Mouse (Mus musculus): ENCODE measurements at regions not wholly inside any gene's neighbourhood (a gene's known extent, or its start where the extent isn't known, plus 50 kb on each side); places are given as distances from the start of the nearest gene placed in this dataset.

DNA sequence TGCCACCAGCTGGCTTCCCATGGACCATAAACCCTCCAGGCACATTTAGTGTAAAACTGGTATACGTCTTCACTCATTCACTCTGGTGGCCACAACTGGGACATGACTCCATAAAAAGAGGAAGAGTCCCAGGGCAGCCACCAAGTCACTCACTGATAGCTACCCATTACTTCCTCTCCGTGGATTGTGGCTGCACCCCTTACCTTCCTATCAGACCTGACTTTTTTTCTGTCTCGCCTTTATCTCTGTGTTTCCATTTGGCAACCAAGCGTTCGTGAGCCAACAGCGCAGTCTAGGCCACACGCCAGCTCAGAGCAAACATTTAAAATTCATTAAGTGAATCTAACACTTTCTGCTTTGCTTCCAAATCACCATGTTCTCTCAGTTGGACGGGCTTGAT lies 53.9 kb upstream of the Slc44a1 start:
- WGBS, result 84% methylated on average over 8 of the region's 8 CpGs

DNA sequence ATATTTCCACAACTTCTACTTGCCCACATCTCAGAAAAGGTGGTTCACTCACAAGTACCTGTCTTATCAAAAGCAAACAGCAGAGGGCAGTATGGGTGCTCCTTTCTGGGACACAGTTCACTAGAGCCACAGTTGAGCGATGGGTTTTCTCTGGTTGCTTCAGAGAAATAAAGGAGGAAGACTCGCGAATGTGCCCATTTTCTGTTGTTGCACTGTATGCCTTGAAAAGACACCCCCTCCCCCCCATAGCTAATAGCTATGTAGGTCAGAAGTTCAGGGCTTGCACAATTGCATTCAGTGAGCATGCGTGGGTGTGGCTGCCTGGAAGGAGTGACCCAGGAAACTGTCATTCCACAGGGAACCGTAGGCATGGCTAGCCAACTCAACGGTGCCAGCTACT lies 55.5 kb upstream of the Slc44a1 start:
- no peaks in the 10 kb centered on the region for H3K36me3 ChIP-seq
- H3K27ac ChIP-seq (replicated peaks), result no peak overlapping the region
- peaks cover 6% of the 10 kb centered on the region for H3K4me1 ChIP-seq (replicated peaks)
- H3K4me3 ChIP-seq, result no peak overlapping the region
- no peak overlapping the region for H3K9ac ChIP-seq
- no peaks in the 10 kb centered on the region for H3K9me3 ChIP-seq
- 22% methylated on average over 6 of the region's 6 CpGs for WGBS
- H3K27me3 ChIP-seq, result no peaks in the 10 kb centered on the region
- ATAC-seq (ENCODE audit: low FRiP score, low read depth), result peak; percentile 81
- peak overlapping the region; percentile 39 for H3K4me2 ChIP-seq

More for the DNA sequence above, 53.9 kb upstream of the Slc44a1 start:
- no peaks in the 10 kb centered on the region for H3K27me3 ChIP-seq
- H3K9ac ChIP-seq, result no peak overlapping the region
- H3K27ac ChIP-seq (replicated peaks), result no peak overlapping the region
- peaks cover 6% of the 10 kb centered on the region for H3K4me1 ChIP-seq (replicated peaks)
- no peaks in the 10 kb centered on the region for H3K9me3 ChIP-seq
- no peak overlapping the region for H3K4me3 ChIP-seq
- no peaks in the 10 kb centered on the region for H3K36me3 ChIP-seq
- no peak overlapping the region for H3K4me2 ChIP-seq
- ATAC-seq (ENCODE audit: low FRiP score, low read depth), result no peak

DNA sequence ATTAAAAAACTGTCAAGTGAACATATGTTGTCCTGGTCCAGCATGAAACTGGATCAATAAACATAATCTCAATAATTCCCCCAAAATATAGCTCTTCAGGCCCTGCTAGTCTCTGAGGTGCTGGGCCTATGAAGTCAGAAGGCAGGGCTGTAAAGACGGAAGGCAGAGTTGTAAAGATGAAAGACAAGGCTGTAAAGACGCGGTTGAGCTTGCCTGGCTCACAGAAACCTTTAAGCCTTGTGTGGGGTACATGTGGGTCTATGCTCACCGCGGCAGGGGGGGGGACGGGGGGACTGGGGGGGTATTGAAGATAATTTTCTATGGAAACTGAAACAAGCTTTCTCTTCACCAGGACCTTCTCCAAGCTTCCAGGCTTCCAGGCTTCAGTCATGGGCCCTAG lies 56.1 kb upstream of the Slc44a1 start:
- H3K9ac ChIP-seq, result no peak overlapping the region
- H3K9me3 ChIP-seq, result no peaks in the 10 kb centered on the region
- H3K4me3 ChIP-seq, result no peak overlapping the region
- no peak for ATAC-seq (ENCODE audit: low FRiP score, low read depth)
- WGBS, result 79% methylated on average over 6 of the region's 6 CpGs
- peaks cover 6% of the 10 kb centered on the region for H3K4me1 ChIP-seq (replicated peaks)
- H3K27me3 ChIP-seq, result no peaks in the 10 kb centered on the region
- H3K4me2 ChIP-seq, result no peak overlapping the region
- H3K27ac ChIP-seq (replicated peaks), result no peak overlapping the region
- no peaks in the 10 kb centered on the region for H3K36me3 ChIP-seq

DNA sequence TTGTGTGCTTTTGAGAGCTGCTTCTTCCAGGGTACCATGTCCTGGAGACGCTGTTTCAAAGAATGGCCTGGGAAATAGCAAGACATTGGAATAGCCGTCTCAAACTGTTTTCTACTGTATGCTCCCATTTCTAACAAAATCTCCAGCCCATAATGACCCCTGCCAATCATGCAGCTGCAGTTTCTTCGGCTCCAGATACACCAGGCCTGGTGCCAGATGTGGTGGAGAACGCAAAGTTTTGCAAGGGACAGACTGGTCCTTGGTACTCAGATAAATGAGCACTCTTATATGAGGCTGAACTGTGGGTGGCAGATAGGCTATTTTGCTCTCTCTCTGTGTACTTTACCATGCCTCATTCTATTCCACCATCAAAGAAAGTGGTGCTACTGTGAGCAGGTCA lies 58.2 kb upstream of the Slc44a1 start:
- ATAC-seq (ENCODE audit: low FRiP score, low read depth), result no peak
- Histone ChIP-seq H3K9ac (no peak overlapping the region), H3K27me3 (no peaks in the 10 kb centered on the region), H3K4me3 (no peak overlapping the region), H3K4me1 (replicated peaks) (peaks cover 6% of the 10 kb centered on the region), H3K4me2 (no peak overlapping the region), H3K27ac (replicated peaks) (no peak overlapping the region), H3K9me3 (no peaks in the 10 kb centered on the region), H3K36me3 (no peaks in the 10 kb centered on the region)
- WGBS, result 51% methylated on average over 4 of the region's 4 CpGs

DNA sequence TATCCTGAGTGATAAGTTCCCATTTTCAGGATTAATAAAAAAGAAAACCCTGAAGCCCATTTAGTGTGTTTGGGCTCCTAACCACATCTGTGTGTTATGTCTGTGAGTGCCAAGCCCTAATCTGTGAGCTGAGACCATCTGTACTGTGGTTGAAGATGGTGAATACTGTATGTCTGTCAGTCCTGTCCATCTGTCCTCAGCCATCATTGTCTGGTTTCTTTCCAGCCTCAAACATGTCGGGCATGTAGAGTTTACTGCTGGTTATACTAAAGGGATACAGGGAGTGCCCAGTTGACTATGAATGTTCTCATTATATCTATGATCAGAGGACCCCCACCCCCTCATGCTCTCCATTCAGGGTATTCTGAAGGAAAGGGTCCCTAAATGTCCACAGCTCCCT lies 60.4 kb upstream of the Slc44a1 start:
- H3K4me3 ChIP-seq, result no peak overlapping the region
- no peak overlapping the region for H3K9ac ChIP-seq
- H3K4me2 ChIP-seq, result no peak overlapping the region
- 88% methylated on average over 1 of the region's 1 CpGs for WGBS
- no peaks in the 10 kb centered on the region for H3K9me3 ChIP-seq
- no peak overlapping the region for H3K27ac ChIP-seq (replicated peaks)
- ATAC-seq (ENCODE audit: low FRiP score, low read depth), result no peak
- no peaks in the 10 kb centered on the region for H3K27me3 ChIP-seq
- H3K36me3 ChIP-seq, result no peaks in the 10 kb centered on the region
- H3K4me1 ChIP-seq (replicated peaks), result peaks cover 4% of the 10 kb centered on the region

DNA sequence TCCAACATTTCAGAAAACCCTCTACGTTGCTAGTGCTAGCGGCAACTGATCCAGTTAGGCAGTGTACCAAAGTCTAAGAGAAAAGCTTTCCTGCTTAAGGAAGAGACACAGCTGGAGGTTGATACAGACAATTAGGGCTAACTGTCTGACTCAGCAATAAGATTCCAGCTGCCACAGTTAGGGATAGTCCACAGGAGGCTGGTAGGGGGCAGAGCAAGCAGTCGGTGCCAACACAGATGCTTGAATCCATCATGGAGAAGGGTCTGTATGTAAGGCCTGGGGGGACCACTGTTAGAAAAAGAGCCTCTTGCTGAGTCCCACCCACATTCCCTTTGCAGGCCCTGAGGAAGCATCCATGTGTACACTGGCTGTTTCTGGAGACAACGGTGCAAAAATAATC lies 63.2 kb upstream of the Slc44a1 start:
- Histone ChIP-seq H3K4me1 (replicated peaks) (0 out of 2 replicates have a peak, but pooled peaks cover 7% of the 10 kb centered on the region), H3K9me3 (no peaks in the 10 kb centered on the region), H3K9ac (no peak overlapping the region), H3K36me3 (no peaks in the 10 kb centered on the region), H3K4me3 (no peak overlapping the region), H3K27me3 (no peaks in the 10 kb centered on the region), H3K27ac (replicated peaks) (peak overlapping the region; percentile 38; the same call in 1 of the 2 replicates), H3K4me2 (no peak overlapping the region)
- WGBS, result 51% methylated on average over 4 of the region's 4 CpGs
- peak; percentile 68; the same call in 1 of the 2 replicates for ATAC-seq (ENCODE audit: low FRiP score, low read depth)

DNA sequence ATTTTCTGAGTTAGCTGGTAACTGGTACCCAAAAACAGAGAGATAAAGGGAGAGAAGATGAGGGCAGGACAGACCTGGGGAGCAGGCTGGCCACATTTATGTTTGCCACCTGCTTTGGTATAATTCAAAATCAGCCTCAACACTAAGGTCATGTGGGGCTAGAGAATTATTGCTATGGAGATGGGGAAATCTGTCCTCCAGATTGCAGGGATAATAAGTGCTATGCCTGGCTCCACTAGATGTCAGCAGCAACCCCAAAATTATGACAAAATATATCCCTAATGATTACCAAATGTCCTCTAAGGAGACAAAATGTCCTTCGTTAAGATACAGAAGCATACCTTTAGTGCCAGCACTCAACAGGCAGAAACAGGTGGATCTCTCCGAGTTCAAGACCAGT lies 83.8 kb upstream of the Slc44a1 start:
- Histone ChIP-seq H3K4me1 (replicated peaks) (no peaks in the 10 kb centered on the region), H3K27ac (replicated peaks) (no peak overlapping the region), H3K4me3 (no peak overlapping the region), H3K27me3 (no peaks in the 10 kb centered on the region), H3K9me3 (no peaks in the 10 kb centered on the region), H3K36me3 (no peaks in the 10 kb centered on the region), H3K9ac (no peak overlapping the region), H3K4me2 (no peak overlapping the region)
- ATAC-seq (ENCODE audit: low FRiP score, low read depth), result no peak
- WGBS, result 82% methylated on average over 2 of the region's 2 CpGs

DNA sequence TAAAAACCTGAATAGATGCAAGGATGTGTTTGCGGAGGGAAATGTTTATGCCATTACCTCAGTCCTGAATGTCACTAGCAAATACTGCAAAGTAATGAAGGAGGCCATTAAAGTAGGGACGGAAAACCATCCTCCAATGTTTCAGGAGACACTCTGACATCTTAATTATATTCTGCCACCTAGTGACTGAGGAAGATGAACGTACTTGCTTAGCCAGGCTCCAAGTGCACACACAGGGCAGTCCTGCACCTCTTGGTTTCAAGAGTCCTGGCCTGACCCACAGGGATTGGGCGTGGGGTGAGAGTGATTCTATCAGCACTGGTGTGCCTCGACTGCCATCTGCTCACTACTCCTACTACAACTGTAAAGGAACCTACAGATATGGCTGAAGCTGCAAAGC lies 85.3 kb upstream of the Slc44a1 start:
- WGBS, result 29% methylated on average over 5 of the region's 5 CpGs
- Histone ChIP-seq H3K27me3 (no peaks in the 10 kb centered on the region), H3K36me3 (no peaks in the 10 kb centered on the region), H3K4me1 (replicated peaks) (no peaks in the 10 kb centered on the region), H3K9me3 (no peaks in the 10 kb centered on the region), H3K27ac (replicated peaks) (no peak overlapping the region), H3K9ac (no peak overlapping the region), H3K4me2 (no peak overlapping the region), H3K4me3 (no peak overlapping the region)
- peak; percentile 72; the same call in 1 of the 2 replicates for ATAC-seq (ENCODE audit: low FRiP score, low read depth)

DNA sequence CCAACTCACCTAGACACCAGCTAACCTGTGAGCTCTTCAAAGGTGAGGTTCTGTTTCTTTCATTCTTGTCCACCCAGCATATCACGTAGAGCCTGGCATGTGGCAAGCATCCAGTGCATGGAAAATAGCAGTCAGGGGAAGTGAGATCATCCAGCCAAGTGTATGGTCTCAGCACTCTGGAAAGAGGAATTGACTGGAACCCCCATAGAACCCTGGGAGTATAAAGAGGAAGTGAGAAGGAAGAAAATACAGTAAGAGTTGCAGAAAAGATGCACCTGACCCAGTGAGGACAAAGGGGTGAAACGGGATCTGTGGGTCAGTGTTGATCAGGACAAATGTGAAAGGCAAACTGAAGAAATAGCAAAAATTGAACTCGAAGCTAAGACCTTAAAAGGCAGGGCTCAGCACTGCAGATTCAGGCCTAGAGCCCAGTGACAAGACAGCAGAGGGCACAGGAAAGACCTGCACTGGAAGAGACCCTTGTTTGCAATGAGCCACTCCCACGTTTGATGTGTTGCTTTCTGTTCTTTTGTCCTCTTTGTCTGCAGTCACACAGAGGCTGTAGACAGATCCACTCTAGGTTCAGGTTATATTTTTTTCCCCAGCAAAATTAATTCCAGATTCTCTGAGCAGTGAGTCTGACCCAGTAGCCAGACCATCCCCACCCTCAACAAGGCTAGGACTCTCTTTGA lies 86.7 kb upstream of the Slc44a1 start:
- no peaks in the 10 kb centered on the region for H3K4me1 ChIP-seq (replicated peaks)
- no peak overlapping the region for H3K4me3 ChIP-seq
- H3K36me3 ChIP-seq, result no peaks in the 10 kb centered on the region
- H3K27me3 ChIP-seq, result no peaks in the 10 kb centered on the region
- no peak overlapping the region for H3K9ac ChIP-seq
- ATAC-seq (ENCODE audit: low FRiP score, low read depth), result no peak; the same call in 1 of the 2 replicates
- WGBS, result 57% methylated on average over 4 of the region's 4 CpGs
- H3K9me3 ChIP-seq, result no peaks in the 10 kb centered on the region
- no peak overlapping the region for H3K4me2 ChIP-seq
- no peak overlapping the region for H3K27ac ChIP-seq (replicated peaks)

DNA sequence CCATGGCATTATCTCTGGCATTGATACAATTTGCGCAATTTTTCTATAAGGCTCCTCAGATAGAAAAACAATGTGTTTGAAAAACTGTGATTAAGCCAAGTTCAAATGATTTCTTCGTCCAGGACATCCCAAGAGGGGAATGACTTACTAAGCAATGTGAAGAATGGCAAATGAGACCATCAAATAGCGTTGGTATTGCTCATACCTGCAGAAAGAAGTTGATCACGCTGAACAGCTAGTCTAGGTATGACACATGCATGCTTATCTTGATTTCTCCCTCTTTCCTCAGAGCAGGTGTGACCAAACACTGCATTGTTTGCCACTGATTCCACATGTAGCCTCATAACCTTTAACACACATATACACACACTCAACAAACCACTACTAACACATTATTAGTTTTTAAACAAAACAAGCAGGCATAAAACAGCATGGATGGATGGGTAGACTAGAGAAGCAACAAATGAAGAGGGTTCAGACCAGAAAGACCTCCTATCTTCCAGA lies 89.1 kb upstream of the Slc44a1 start:
- Histone ChIP-seq H3K4me1 (replicated peaks) (no peaks in the 10 kb centered on the region), H3K36me3 (no peaks in the 10 kb centered on the region), H3K27me3 (no peaks in the 10 kb centered on the region), H3K4me2 (no peak overlapping the region), H3K9me3 (no peaks in the 10 kb centered on the region), H3K4me3 (no peak overlapping the region), H3K9ac (no peak overlapping the region), H3K27ac (replicated peaks) (no peak overlapping the region)
- 91% methylated on average over 4 of the region's 4 CpGs for WGBS
- ATAC-seq (ENCODE audit: low FRiP score, low read depth), result no peak

DNA sequence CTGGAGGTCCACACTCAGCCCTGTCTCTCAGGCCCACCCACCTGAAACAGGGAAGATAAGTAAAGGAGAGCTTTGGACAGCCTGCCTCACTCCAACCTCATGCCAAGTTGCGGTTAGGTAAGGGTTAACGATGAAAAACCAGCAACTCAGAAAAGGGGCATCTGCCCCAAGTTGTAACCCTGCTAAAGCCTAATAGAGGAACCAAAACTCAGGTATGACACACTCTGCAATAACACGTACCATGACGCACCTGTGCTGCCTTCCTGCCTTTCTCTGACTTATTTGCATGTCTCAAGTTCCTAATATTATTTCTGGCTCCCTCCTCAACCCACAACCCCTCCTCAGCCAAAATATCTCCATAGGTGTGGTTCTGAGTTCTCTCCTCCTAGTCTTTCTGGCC lies 94.9 kb upstream of the Slc44a1 start:
- Histone ChIP-seq H3K27me3 (no peaks in the 10 kb centered on the region), H3K27ac (replicated peaks) (no peak overlapping the region), H3K4me3 (no peak overlapping the region), H3K9me3 (no peaks in the 10 kb centered on the region), H3K4me1 (replicated peaks) (no peaks in the 10 kb centered on the region), H3K9ac (no peak overlapping the region), H3K36me3 (no peaks in the 10 kb centered on the region), H3K4me2 (no peak overlapping the region)
- 97% methylated on average over 4 of the region's 4 CpGs for WGBS
- ATAC-seq (ENCODE audit: low FRiP score, low read depth), result no peak

DNA sequence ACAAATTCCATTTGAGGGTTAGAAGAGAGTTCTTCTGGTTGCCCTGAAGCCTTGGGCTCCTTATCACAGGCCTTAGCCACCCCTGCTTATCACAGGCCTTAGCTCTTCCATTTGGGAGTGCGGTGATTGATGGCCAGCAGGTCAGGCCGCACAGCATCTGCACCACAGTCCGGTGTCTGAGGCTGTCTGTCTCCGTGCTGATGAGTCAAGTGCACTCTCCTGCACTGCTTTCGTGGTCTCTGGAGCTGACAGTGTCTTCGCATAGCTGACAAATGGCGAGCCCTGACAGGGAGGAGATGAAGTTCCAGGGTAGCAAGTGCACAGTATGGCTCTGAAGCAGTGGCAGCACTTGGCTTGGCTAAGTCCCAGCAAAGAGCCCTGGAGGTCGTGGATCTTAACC lies 95.7 kb upstream of the Slc44a1 start:
- WGBS, result 65% methylated on average over 8 of the region's 8 CpGs
- no peak for ATAC-seq (ENCODE audit: low FRiP score, low read depth)
- no peaks in the 10 kb centered on the region for H3K9me3 ChIP-seq

DNA sequence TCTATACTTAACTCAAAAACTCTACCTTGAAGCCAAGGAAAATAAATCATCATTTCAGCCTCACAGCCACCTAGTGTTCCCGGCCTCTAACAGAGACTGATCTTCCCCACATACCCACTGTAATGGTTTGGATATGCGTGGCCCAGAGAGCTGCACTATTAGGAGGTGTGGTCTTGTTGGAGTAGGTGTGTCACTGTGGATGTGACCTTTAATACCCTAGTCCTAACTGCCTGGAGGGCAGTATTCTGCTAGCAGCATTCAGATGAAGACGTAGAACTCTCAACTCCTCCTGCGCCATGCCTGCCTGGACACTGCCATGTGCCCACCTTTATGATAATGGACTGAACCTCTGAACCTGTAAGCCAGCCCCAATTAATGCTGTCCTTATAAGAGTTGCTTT lies 99.0 kb upstream of the Slc44a1 start:
- no peak overlapping the region for H3K4me2 ChIP-seq
- no peak for ATAC-seq (ENCODE audit: low FRiP score, low read depth)
- H3K9me3 ChIP-seq, result no peaks in the 10 kb centered on the region
- no peak overlapping the region for H3K27ac ChIP-seq (replicated peaks)
- 0 out of 2 replicates have a peak, but pooled peaks cover 2% of the 10 kb centered on the region for H3K4me1 ChIP-seq (replicated peaks)
- H3K9ac ChIP-seq, result no peak overlapping the region
- H3K27me3 ChIP-seq, result no peaks in the 10 kb centered on the region
- no peaks in the 10 kb centered on the region for H3K36me3 ChIP-seq
- WGBS, result 97% methylated on average over 4 of the region's 4 CpGs
- H3K4me3 ChIP-seq, result no peak overlapping the region

More for the DNA sequence above, 95.7 kb upstream of the Slc44a1 start:
- Histone ChIP-seq H3K4me1 (replicated peaks) (0 out of 2 replicates have a peak, but pooled peaks cover 2% of the 10 kb centered on the region), H3K36me3 (no peaks in the 10 kb centered on the region), H3K27ac (replicated peaks) (no peak overlapping the region), H3K9ac (no peak overlapping the region), H3K27me3 (no peaks in the 10 kb centered on the region), H3K4me2 (no peak overlapping the region), H3K4me3 (no peak overlapping the region)

All from hindbrain, embryonic 15.5 days (tissue).